Mouse (Mus musculus) midbrain, embryonic 13.5 days (tissue): Measurements from ENCODE around the gene Bmf. TPM values are rescaled to one million over a fixed set of nuclear protein-coding genes. Genes with fewer than 3 reads are reported as not detected.
A peak's percentile ranks its signal among the peaks of the same experiment; 100 is the strongest.
"Not testable (repeated sequence)": the region's sequence is repeated elsewhere in the genome, so short reads cannot be mapped to it uniquely, and the experiment has no call there.

ENCODE experiments used
- ATAC-seq: fragments of 200-750 bp; cut with Nextera tagmentation; 2 replicates; pipeline ENCODE4 v1.8.0; 2017; ENCODE audit warnings: mild to moderate bottlenecking, moderate TSS enrichment, moderate library complexity
- H3K27ac ChIP-seq: fragments of 300-500 bp; sonication (generic); 2 replicates; pipeline ENCODE4 v1.5.1; 2015; ENCODE audit warnings: inconsistent platforms, mild to moderate bottlenecking, moderate library complexity
- H3K27me3 ChIP-seq: fragments of 300-500 bp; sonication (generic); 2 replicates; pipeline ENCODE4 v1.6.1; 2015; ENCODE audit warnings: mild to moderate bottlenecking, inconsistent platforms
- H3K36me3 ChIP-seq: fragments of 300-500 bp; sonication (generic); 2 replicates; pipeline ENCODE4 v1.6.1; 2015; ENCODE audit warnings: mild to moderate bottlenecking, inconsistent platforms
- H3K4me1 ChIP-seq: fragments of 300-500 bp; sonication (generic); replicated peaks from 2 replicates; pipeline ENCODE4 v1.6.1; 2015; ENCODE audit warnings: inconsistent platforms
- H3K4me2 ChIP-seq: fragments of 300-500 bp; sonication (generic); replicated peaks from 2 replicates; pipeline ENCODE4 v1.6.1; 2015; ENCODE audit warnings: moderate library complexity, mild to moderate bottlenecking, inconsistent platforms
- H3K4me3 ChIP-seq: fragments of 300-500 bp; sonication (generic); replicated peaks from 2 replicates; pipeline ENCODE4 v1.5.1; 2015; ENCODE audit warnings: mild to moderate bottlenecking, inconsistent platforms
- H3K9ac ChIP-seq: fragments of 300-500 bp; sonication (generic); replicated peaks from 2 replicates; pipeline ENCODE4 v1.6.1; 2015; ENCODE audit warnings: mild to moderate bottlenecking, inconsistent platforms
- H3K9me3 ChIP-seq: fragments of 300-500 bp; sonication (generic); 2 replicates; pipeline ENCODE4 v1.6.1; 2016; ENCODE audit warnings: mild to moderate bottlenecking, inconsistent platforms
- WGBS: fragments of 180-500 bp; shearing (Covaris S2); methylation state at CpG from one replicate; pipeline ENCODE4 v1.1.7; 2015; 5-methylcytosine and 5-hydroxymethylcytosine counted together
- polyA plus RNA-seq: library from polyadenylated mRNA; unstranded; fragments of >200 nt; fragmentation: Nextera tagmentation; extraction: Ambion mirVana; gene quantifications from 2 replicates; pipeline ENCODE4 v1.2.1, GENCODE M21; 2015

Gene Bmf
- polyA plus RNA-seq, 1 experiment from 2014 or later: 4.7 TPM

DNA sequence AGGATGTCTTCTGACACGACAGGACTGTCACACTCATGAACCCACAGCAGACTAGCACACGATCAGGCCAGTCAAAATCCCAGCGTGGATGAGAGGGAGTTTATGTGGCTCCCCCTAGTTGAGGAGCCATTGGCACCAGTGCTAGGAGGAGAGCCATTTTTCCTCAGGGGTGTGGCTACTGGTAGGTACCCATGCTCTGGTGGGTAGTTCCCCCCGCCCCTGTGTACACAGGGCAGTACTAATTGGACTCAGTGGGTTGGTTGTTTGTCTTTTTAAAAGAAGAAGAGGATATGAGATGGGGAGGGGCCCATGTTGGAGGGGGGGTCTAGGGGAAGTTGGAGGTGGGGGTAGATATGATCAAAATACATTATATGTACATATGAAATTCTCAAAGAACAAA lies 12.5 kb upstream of the Bmf start:
- ATAC-seq: no peak
- 87% methylated on average over 4 of the region's 4 CpGs for WGBS
- Histone ChIP-seq H3K9me3 (no peaks in the 10 kb centered on the region), H3K4me3 (no peak overlapping the region), H3K4me2 (no peak overlapping the region), H3K36me3 (no peaks in the 10 kb centered on the region), H3K27me3 (no peaks in the 10 kb centered on the region), H3K4me1 (no peaks in the 10 kb centered on the region), H3K27ac (no peak overlapping the region), H3K9ac (no peak overlapping the region)

DNA sequence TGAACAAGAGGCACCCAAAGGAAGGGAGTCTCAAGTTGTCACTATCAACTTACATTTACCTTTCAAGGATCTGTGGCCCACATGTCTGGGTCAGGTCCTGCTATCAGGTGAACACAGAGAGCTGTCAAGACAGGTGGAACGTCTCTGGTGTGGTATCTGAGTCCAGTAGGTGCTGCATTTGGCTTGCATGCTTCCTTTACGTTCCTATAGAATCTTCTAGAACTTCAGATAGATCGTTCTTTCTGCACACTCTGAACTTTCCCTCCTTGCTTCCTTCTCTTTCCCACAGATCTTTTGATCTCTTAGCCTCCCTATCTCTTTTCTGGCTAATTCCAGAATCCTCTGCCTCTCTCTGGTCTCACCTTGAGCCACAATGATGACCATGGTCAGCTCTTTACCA lies 8.9 kb upstream of the Bmf start:
- H3K4me1 ChIP-seq: peaks cover 8% of the 10 kb centered on the region; the same call in 1 of the 2 replicates
- WGBS: 88% methylated on average over 3 of the region's 3 CpGs
- no peak for ATAC-seq
- no peaks in the 10 kb centered on the region for H3K27me3 ChIP-seq
- no peak overlapping the region for H3K9ac ChIP-seq
- no peaks in the 10 kb centered on the region for H3K36me3 ChIP-seq
- no peak overlapping the region for H3K4me3 ChIP-seq
- no peak overlapping the region for H3K27ac ChIP-seq
- no peak overlapping the region for H3K4me2 ChIP-seq
- H3K9me3 ChIP-seq: no peaks in the 10 kb centered on the region

DNA sequence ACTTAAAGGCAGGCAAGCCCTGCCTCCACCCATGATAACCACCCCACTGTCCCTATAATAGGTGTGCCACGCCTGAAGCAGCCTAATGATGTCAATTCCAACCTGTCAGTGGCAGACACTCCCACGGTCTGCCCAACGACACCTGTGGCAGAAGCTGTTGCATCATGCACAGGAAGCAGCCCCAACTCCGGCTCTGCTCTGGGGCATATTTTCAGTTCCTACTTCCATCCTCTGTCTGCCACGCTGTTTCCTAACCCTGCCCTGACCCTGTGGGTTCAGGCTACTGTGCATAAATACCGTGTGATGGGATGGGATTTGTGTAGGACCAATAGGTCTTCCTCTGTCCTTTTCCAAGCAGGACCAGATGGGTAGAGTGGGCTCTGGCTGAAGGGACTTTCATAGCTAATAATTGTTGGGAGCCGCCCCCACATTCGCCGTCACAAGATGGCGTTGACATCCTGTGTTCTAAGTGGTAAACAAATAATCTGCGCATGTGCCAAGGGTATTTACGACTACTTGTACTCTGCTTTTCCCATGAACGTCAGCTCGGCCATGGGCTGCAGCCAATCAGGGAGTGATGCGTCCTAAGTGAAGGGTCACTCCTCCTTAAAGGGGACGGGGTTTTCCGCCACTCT lies 5.0 kb upstream of the Bmf start:
- Histone ChIP-seq H3K27ac (peak overlapping the region; percentile 61), H3K4me2 (peak overlapping the region; percentile 55), H3K4me1 (peaks cover 12% of the 10 kb centered on the region; the same call in 1 of the 2 replicates), H3K9ac (peak overlapping the region; percentile 55; the same call in 1 of the 2 replicates), H3K4me3 (peak overlapping the region; percentile 41)
- not testable (repeated sequence) for H3K36me3 ChIP-seq, H3K9me3 ChIP-seq, H3K27me3 ChIP-seq
- peak; percentile 66 for ATAC-seq
- 71% methylated on average over 15 of the region's 17 CpGs for WGBS

DNA sequence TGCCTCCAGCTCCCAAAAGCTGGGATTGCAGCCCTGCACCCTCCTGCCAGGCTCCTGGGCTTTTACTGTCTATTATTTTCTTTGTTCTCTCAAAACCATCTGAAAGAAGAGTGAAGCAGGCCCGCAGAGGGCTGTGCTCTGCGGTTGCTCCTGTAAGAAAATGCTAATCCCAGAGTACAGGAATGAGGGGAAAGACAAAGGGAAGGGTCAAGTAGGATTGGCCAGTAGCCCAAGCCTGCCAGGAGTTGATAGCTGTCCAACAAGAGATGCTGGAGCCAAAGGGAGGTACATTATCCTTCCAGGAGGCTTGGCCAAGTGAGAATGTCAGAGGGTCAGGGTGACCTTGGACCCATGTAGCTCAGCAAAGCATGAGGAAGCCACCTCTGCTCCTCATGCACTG lies 2.1 kb upstream of the Bmf start:
- ATAC-seq: no peak
- H3K4me2 ChIP-seq: no peak overlapping the region
- H3K36me3 ChIP-seq: no peaks in the 10 kb centered on the region
- H3K4me1 ChIP-seq: peaks cover 34% of the 10 kb centered on the region
- no peaks in the 10 kb centered on the region for H3K9me3 ChIP-seq
- 43% methylated on average over 2 of the region's 2 CpGs for WGBS
- H3K27ac ChIP-seq: no peak overlapping the region
- no peak overlapping the region for H3K9ac ChIP-seq
- H3K4me3 ChIP-seq: no peak overlapping the region
- H3K27me3 ChIP-seq: peaks cover 23% of the 10 kb centered on the region

DNA sequence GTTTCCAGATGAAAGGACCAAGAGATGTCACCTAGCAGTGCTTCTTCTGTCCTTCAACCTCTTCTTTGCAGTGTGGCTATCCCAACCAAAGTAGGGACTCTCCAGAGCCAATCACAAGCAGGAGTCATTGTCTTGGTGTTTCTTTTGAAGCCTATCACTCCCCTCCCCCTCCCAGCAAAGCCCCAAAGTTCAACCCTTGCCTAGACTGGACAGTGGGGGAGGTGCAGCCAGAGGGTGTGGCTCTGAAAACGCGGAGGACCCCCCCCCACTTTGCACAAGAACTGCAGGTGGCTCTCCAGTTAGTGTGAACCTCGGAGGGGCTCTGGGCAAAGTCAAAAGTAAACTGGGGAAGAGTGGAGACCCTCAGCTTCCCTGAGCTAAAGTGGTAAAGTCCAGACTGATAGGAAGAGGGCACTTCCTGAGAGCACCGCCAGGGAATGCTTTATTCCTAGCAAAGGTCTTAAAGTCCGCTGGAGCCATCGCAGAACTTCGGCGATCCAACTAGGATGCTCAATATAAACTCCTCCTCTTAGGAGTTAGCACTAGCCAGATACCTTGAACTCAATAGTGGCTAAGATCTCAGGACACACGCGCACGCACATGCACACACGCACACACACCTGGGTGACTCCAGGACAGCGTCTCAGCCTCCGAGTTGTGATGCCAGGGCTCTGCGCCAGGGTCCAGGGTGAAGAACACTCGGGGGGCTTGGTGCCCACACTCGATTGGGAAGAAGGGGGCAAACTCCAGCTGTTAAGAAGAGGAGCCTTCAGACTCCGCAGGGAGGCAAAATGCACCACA lies 866 bp downstream of the Bmf start:
- Histone ChIP-seq H3K4me2 (peak overlapping the region; percentile 95), H3K9ac (peak overlapping the region; percentile 83), H3K4me1 (peaks cover 56% of the 10 kb centered on the region), H3K27me3 (peaks cover 27% of the 10 kb centered on the region), H3K9me3 (no peaks in the 10 kb centered on the region), H3K4me3 (peak overlapping the region; percentile 87), H3K27ac (no peak overlapping the region), H3K36me3 (no peaks in the 10 kb centered on the region)
- ATAC-seq: peak; percentile 9; the same call in 1 of the 2 replicates
- 1% methylated on average over 18 of the region's 18 CpGs for WGBS

DNA sequence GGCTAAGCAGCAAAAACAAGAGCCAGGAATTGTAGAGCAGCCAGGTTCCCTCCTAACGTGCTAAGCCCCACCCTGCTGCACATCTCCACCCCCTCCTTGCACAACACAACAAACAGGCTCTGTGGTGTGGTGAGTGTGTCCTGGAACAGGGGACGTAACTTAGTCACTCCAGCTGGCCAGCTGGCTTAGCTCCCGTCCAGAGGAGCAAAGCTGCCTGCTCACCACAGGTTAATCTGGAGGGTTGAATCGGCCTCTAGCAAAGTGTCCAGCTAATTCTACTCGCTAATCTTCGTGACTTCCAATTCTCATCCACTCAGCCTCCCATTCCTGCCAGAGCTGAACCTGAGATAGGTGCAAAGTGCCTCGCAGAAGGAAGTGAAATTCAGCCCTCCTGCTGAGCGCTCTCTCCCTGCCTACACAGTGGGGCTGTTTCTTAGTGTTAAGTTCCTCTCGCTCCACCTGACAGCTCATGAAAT lies 1.9 kb downstream of the Bmf start:
- Histone ChIP-seq H3K9me3 (no peaks in the 10 kb centered on the region), H3K4me2 (peak overlapping the region; percentile 95), H3K4me3 (peak overlapping the region; percentile 87), H3K36me3 (no peaks in the 10 kb centered on the region), H3K9ac (no peak overlapping the region), H3K4me1 (peaks cover 61% of the 10 kb centered on the region), H3K27ac (no peak overlapping the region), H3K27me3 (peaks cover 27% of the 10 kb centered on the region)
- ATAC-seq: no peak
- 11% methylated on average over 9 of the region's 9 CpGs for WGBS

DNA sequence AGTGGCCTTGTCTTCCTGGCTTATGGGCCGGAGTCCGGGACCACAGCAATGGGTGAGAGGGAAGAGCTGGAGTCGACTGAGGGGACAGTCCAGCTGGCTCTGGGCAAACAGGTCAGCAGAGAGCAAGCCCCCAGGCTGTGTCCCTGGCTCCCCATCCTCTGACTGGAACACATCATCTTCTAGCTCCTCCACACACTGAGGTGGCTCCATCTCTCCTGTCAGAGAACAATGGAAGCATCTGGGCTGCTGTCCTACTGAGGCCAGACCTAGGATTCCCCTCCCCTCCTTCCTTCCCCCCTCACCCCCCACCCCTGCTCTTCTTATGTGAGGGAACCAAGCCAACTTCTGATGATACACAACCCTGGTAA lies 2.7 kb downstream of the Bmf start:
- Histone ChIP-seq H3K27ac (no peak overlapping the region), H3K36me3 (no peaks in the 10 kb centered on the region), H3K4me2 (no peak overlapping the region), H3K9ac (0 out of 2 replicates have a peak overlapping the region, but pooled peaks have one; percentile 5), H3K4me1 (peaks cover 61% of the 10 kb centered on the region), H3K9me3 (no peaks in the 10 kb centered on the region), H3K27me3 (peaks cover 27% of the 10 kb centered on the region), H3K4me3 (no peak overlapping the region)
- no peak for ATAC-seq
- WGBS: 47% methylated on average over 3 of the region's 3 CpGs

DNA sequence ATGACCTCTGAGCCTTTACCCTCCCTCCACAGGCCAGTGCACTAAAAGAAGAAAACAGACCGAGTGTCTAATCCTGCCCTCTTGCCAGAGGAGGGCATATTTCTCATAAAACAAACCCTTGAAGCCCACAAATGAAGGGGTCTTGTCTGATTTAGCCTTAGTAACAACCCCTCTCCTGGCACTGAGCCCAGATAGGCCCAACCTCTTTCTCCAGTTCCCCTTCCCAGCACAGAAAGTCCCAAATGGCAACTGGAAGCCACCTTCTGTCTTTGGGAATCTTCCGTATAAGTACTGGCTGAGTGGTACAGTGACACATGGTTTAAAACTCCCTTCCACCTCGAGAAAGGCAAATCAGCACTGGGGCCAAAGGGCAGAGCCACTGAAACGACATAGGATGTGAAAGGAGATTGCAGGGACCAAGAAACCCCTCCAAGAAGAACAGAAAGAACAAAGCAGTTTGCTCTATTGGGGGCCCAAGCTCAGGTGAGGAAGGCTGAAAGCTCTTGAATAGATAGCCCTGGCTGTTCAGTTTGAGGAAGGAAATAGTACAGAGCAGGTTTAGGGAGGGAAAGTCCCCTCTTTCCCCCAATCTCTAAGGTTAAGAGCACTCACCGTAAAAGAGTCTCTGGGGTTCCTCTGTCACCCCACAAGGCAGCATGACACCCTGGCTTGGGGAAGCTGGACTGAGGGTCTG lies 3.2 kb downstream of the Bmf start:
- Histone ChIP-seq H3K27me3 (peaks cover 27% of the 10 kb centered on the region), H3K4me2 (peak overlapping the region; percentile 16), H3K27ac (no peak overlapping the region; the same call in 1 of the 2 replicates), H3K4me3 (no peak overlapping the region), H3K4me1 (peaks cover 61% of the 10 kb centered on the region), H3K36me3 (no peaks in the 10 kb centered on the region), H3K9me3 (no peaks in the 10 kb centered on the region), H3K9ac (0 out of 2 replicates have a peak overlapping the region, but pooled peaks have one; percentile 5)
- ATAC-seq: no peak
- WGBS: 23% methylated on average over 5 of the region's 5 CpGs

DNA sequence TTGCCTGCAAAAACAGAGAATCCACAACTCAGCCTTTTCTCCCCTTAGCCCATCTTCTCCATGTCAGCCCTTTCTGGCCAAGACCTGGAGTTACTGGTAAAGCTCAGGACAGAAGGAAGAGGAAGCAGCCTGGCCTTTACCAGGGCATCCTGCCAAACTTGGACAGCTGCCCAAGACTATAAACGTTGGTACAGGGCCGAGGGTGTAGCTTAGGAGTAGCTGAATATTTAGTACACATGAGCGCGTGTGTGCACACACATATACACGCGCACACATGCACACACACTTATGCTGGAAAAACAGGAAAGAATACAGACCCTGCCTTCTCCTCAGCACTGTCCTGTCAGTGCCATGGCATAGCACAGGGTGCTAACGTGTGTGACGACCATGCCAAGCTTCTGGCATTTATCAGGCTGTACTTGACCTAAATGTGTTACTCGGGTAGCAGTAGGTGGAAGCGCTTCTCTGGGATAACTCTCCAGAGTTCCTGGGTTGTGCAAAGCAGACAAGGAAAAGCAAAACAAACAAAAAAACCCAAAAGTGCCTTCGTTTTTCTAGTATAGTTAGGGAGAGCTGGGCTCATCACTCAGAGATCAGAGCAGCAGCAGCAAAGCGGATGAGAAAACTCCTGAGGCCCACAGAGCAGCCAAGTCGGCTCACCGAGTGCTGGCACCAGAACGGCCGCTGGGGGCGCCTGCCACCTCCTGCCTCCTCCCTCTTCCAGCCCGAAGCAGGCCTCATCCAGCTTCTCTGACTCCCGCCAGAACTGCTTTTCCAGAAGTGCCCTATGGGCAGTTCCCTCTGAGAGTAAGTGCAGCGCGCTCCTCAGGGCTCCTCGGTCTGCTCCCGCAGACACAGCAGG lies 4.0 kb downstream of the Bmf start:
- peaks cover 61% of the 10 kb centered on the region for H3K4me1 ChIP-seq
- H3K4me2 ChIP-seq: peak overlapping the region; percentile 16
- WGBS: 26% methylated on average over 23 of the region's 23 CpGs

DNA sequence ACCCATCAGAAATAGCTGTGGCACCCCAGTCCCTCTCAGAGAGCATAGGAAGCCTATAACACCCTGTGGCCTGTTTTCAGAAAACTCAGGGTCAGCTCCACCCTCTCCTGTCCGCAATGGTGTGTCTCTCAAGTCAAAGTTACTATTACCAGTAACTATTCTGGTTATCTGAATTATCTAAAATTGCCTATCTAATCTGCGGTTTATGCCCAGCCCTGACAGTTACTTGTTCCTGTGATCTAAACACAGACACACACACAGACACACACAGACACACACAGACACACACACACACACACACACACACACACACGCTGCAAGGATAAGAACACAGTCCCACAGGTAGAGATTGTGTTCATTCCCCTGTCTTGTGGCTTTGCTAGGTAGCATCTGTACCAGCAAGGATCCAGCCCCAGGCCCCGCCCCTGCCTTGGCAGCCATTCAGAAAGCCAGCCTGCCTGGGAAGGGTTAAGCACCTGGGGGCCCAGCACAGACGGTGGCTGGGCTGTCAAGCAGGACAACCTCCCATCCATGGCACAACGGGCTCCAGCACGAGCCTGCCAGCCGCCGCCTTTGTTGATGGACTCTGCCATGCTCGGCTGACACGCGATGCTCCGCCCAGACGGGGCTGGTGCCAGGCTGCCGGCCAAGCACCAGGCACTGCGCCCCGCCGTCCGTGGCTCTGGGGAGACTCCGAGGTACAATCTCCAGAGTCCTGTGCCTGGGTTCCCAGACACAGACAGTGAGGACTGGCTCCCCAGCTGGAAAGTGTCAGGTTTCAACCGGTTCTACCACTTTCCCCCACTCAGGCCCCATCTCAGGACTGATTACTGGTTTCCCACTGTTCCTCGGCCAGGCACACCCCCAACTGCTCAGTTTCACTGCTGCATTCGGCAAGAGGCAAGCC lies 5.3 kb downstream of the Bmf start:
- Histone ChIP-seq H3K36me3 (no peaks in the 10 kb centered on the region), H3K4me2 (peak overlapping the region; percentile 51), H3K4me3 (peak overlapping the region; percentile 32), H3K9me3 (no peaks in the 10 kb centered on the region), H3K4me1 (peaks cover 60% of the 10 kb centered on the region), H3K27ac (peak overlapping the region; percentile 54; the same call in 1 of the 2 replicates), H3K27me3 (peaks cover 27% of the 10 kb centered on the region), H3K9ac (peak overlapping the region; percentile 56)
- 9% methylated on average over 23 of the region's 23 CpGs for WGBS
- ATAC-seq: peak; percentile 70

More for the DNA sequence above, 4.0 kb downstream of the Bmf start:
- Histone ChIP-seq H3K27ac (peak overlapping the region; percentile 21; the same call in 1 of the 2 replicates), H3K36me3 (no peaks in the 10 kb centered on the region), H3K27me3 (peaks cover 27% of the 10 kb centered on the region), H3K4me3 (no peak overlapping the region), H3K9me3 (no peaks in the 10 kb centered on the region), H3K9ac (no peak overlapping the region)
- ATAC-seq: peak; percentile 10; the same call in 1 of the 2 replicates
